Mouse (Mus musculus): ENCODE measurements around the gene Crybg3. TPM values are rescaled to one million over a fixed set of nuclear protein-coding genes. Genes with fewer than 3 reads are reported as not detected.

The Crybg3 gene
- 1 to 10 TPM; 4.1 to 6.8 TPM for total RNA-seq (2021)
- long read RNA-seq, experiment 1 = 0 reads
- long read RNA-seq, experiment 2, partial matches to known transcripts = 0 of 2 reads
- long read RNA-seq, experiment 2, other reads (novel, unspliced or antisense) = 2 of 2 reads

DNA sequence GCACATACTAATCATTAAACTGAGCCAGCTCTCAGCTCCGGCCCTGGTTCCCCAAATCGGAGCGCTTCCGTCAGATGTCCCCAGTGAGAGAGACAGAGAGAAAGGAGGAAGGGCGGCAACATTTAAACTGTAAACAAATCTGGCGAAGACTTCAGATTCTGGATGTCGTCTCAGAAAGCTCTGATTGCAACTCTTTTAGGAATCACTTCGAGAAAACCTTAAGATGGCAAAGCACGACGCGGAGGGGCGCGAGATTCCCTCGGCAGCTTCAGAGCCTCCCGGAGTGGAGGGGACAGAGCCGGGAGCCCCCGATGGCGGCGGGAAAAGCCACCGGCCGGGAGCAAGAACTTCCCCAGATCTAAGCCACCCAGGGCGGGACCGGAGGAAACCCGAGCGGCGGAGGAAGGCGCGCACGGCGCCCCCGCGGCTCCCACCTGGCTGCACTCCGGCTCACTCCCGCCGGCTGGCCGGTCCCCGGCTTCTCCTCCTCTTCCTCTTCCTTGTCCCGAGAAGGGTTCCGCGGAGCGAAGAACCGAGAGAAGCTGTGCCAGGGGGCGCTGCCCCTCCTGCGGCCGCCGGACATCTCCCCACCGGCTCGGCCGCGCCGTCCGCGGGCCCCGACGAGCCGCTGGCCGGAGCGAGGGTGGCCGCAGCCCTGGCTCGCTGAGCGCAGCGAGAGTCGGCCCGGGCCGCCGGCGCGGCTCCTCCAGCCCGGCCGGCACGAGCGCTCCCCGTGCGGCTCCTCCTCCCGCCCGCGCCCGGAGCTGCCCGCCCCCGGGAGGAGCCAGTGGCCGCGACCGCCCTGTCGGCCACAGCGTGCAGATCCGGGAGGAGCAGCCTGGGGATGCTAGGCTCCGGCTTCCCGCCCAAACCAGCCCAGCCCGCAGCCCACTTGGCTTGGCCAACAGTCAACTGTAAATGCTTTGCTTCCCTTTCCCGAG lies at the start of gene Crybg3:
Crybg3 (minus strand) TSS at position 669 of the 941 bp plus-strand sequence.
- peak; percentile 43 to 51 for DNase-seq (ENCODE audit: low spot score in 2 of 2)

DNA sequence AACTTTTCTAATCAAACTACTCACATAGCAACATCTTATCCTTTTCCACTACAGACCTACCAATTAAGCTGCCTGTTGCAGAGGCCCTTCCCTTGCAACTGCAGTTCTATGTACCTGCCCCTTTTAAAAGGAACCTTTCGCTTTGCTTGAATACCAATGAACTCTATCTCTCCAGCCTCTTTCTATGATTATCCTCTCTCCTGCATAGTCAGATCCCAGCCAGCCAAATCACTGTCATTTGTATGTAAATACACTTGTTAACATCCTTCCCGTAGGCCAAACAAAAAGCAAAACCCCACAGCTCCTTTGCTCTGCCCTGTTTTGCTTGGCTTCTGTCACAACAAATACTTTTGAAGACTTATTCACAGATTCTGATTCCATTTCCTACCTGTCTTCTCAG lies 43.0 kb upstream of the Crybg3 start:
- no peak for DNase-seq (ENCODE audit: low spot score in 2 of 2)

DNA sequence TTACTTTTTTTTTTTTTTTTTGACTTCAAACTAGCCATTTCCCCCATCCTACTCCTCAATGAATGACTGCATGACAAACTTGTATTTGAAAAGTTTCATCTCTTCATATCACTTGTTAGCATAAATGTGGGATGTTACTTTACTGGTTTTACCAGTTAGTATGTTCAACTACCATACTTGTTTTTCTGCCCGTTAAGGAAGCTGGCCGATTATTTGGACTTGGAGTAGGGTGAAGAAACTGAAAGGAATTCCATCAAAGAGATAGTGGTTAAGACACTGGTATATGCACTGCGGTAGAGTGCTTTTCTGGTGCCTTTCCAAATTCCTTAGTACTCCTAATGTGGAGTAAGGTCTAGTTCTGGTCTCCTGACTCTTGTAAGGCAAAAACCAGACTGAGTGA lies 39.2 kb upstream of the Crybg3 start:
- no peak for DNase-seq (ENCODE audit: low spot score in 2 of 2)

DNA sequence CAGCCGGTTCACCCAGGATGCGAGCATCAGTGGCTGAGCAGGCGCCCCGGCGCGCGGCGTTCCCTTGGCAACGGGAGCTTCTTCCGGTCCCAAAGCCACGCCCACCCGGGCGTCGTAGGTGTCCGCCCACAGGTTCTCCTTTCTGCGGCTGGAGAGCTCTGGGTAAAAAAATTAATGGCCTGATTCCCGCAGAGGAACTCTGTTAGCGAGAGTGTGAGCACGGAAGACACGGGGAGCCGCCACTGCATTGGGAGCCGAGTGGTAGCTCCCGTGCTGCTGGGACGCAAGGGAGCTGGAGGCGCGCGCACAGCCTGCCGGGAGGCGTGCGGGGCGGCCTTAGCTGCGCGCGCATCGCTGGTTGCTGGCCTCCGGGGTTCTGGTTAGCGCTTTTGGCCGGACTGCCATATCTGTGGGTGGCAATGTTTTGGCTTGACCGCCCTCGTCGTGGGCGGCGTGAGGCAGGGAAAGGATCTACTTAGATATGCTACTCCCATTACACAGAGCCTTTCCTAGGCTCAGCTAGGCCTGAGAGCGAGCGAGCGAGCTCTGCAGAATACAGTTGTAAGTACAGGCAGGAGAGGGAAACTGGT lies 38.4 kb upstream of the Crybg3 start, which contains the start of gene Arl6:
Arl6 (minus strand) TSS at position 290 of the 590 bp plus-strand sequence.
- peak; percentile 91 to 95 for DNase-seq (ENCODE audit: low spot score in 2 of 2)

DNA sequence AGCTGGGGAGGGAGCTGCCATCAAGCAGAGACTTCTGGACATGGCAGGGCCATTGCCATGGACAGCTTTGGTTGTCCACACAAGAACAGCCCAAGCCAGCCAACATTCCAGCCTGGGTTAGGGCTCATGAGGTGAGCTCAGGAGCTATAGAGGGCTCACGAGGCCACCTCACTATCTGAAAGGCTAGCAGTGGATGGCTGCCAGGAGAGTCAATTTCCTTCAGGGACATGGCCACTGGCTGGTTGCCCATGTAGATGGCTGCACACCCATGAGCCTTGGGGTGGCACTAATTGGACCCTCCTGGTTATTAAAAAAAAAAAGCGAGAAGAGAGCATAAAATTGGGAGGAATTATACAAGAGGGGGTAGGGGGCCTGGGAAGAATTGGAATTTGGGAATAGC lies 33.8 kb upstream of the Crybg3 start:
- DNase-seq (ENCODE audit: low spot score in 2 of 2) = no peak

DNA sequence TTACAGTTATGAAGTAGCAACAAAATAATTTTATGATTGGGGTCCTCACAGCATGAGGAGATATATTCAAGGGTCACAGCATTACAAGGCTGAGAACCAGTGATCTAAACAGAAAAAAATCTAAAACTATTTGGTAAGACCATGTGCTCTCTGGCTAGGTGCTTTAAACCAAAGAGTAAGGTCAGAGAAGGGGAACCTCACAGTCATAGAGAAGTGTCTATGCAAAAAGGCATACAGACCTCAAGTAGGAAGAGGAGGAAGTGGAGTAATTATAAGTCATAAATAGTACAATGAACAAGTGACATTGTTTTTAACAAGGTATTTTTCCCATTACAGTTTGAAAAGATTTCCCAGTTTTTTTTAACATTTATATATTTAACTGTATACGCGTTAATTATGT lies 20.8 kb upstream of the Crybg3 start:
- no peak for DNase-seq (ENCODE audit: low spot score in 2 of 2)

DNA sequence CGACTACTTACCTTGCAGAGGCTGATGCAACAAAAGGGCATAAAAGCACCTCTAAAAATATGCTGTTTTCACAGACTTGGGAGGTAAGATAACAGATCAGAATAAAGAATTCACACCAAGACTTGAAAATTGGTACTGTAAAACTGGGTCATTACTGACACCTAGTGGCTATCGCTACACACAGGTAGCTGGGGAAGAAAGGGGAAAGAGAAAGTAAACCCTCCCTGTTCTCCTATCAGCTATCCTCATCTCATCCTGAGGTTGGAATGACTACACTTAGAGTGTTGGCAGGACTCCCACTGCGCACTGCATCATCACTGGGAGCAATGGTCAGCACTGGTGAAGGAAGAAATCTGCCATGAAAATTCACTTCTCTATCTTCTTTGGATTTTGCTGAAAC lies 16.4 kb upstream of the Crybg3 start:
- DNase-seq (ENCODE audit: low spot score in 2 of 2) = peak in 1 of 2 experiments; percentile 50

DNA sequence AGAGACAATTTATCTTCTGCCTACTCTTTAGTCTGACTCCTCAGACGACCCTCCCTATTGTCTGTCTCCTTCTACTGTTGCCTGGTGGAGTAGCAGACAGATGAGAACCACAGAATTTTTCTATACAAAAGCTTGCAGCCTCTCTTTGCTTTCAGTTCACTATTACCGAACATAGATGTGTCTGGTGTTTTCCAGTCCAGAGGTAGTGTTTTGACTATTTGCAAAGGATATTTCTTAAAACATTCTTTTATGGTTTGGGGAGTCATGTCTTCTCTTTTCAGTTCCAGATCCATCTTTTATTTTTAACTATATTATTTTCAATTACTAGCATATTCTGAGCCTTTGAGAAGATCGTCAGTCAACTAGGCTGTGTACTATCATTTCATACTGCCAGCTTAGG lies 14.9 kb upstream of the Crybg3 start:
- no peak for DNase-seq (ENCODE audit: low spot score in 2 of 2)

DNA sequence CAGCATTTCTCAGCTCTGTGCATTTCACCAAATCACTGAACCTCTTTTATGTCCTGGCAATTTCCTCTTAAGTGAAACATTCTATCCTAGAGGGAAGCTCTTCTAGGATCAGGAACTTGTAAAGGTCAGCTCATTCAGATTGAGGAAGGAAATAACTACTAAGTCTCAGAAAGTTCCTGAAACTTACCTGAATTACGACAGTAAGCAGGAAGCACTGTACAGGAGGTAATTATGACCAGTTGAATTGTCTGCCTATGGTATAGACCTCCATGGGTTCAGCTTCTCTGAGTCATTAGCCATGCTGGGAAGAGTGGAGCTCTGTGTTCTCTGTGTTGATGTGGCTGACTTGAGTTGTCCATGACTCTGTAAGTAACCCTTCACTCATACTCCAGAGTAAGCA lies 10.0 kb upstream of the Crybg3 start:
- no peak for DNase-seq (ENCODE audit: low spot score in 2 of 2)

DNA sequence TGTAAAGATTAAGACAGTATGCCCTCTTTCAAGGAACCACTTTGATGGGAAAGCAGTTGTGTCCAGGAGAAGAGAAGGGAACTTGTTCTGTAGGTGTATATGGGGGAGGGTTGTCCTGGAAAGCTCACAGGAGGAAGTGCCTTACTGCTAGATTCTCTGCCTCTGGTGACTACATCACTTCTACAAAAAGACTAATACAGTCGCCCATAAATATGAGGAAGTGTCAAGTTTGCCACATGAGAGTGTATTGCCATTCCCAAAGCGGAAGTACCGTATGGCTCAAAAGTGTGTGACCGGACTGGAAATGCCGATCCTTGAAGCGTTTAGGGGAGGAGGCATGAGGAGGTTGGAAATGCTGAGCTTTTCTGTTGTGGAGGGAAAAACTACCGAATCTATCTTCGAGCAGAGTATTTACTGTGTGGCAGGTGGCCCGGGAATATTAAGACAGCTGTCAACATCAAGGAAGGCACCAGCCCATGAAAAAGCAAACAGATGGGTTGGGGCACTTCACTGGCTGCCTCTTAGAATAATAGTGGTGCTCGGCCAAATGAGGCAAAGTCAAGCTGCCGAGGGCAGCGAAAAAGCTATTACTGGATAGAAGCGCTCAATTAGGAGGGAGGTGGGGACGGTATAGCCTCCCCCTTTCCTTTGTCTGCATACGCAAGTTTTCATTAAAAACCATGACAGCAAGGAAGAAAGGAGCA lies 3.5 kb upstream of the Crybg3 start:
- DNase-seq (ENCODE audit: low spot score in 2 of 2) = no peak

DNA sequence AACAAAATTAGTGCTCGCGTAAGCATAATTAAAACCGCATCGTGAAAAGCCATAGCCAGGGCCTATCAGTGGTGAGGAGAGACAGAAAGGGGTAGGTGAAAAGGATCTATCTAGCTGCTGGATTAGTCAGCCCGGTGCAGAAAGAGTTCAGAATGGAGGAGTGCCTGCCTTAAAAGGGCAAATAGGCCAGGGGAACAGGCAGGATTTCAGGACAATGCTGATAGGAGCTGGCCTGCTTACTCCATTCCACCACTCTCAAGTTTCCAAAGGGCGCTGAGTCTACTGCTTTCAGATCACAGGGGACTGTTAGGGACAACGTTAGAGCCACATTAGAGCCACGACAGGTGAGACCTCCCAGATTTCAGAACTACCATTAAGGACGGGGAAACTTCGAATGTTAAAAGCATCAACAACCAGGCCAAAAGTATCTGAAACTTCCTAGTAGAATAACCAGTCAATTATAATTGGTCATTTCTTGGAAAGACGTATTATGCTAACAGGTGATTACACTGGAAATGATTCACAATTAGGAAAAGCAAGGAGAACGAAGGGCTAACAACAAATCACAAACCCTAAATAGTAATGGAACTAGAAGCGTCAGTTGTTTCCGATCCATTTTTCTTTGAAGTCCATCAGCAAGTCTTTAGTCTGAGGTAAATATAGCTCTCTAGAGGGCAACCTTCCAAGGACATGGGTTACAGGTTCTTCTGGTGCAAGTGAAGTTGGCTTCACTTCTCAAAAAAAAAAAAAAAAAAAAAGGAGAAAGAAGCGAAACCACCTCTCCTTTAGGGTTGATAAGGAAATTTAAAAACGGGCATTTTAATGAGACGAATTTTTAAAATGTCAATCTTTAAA lies 1.1 kb downstream of the Crybg3 start:
- DNase-seq (ENCODE audit: low spot score in 2 of 2) = no peak

DNA sequence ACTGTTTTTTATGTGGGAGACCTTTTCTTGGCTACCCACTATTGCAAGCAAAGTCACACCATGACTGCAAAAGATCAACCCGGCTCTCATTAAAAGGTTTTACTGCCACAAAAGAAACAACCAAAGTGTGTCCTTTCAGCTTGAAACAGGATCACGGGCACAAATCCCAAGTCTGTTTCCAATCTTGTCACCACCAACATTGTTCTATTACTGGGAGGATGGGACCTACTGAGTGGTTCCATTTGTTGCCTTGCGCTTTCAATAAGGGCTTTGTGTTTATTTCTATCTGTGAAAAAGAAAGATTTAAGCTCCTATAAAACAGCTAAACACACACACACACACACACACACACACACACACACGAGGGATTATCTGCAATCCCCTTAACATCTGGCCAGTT lies 1.8 kb downstream of the Crybg3 start:
- DNase-seq (ENCODE audit: low spot score in 2 of 2) = no peak

DNA sequence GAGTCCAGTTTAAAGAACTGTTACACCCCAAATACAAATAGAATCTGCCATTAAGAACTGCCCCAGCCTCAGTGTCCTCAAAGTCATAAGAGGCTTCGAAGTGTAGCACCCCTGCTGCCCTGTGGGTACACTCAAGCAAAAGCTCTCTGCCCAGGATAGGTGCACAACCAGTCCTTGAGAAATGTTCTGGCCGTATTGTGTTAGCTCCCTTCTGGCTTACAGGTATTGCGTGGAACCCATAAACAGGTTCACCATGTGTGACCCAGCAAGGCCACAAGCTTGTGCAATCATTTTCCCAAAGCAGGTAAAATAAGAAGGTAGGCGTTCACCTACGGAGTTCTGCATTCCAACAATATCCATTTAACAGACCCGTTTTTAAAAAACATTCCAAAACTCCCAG lies 3.5 kb downstream of the Crybg3 start:
- DNase-seq (ENCODE audit: low spot score in 2 of 2) = no peak

DNA sequence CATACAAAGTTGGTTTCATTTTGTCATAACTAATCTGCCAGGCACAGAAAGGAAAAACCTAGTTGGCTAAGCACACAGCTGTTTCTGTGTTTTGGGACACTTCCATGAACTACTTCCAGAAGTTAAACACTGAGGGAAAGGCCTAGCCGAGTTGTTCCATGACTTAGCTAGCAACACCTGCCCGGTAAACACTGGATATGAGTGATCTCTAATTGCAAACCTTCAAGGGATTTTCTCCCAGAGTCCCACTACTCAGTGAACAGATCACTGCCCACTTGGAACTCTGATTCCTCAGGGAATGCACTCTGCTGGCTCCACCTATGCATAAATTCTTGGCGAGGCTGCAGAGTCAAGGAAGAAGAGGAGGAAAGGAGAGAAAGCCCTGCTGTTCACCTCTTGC lies 6.1 kb downstream of the Crybg3 start:
- no peak for DNase-seq (ENCODE audit: low spot score in 2 of 2)

DNA sequence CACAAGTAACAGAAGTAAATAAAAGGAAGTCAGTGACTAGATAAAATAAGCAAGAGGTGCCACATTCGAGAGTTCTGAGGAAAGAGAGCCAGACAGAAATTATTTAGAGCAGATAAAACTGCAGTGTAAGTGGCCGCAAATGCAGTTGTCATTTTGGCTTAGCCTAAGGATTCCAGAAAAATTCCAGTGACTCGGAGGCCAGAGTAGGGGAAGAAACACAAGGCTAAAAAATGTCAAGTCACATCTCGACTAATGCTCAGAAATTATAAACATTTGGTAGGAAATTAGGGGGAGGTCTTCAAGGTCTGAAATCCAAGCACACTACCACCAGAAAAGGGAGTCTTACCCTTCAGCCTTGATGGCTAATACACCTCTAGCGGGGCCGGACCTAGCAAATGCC lies 10.0 kb downstream of the Crybg3 start:
- DNase-seq (ENCODE audit: low spot score in 2 of 2) = no peak

DNA sequence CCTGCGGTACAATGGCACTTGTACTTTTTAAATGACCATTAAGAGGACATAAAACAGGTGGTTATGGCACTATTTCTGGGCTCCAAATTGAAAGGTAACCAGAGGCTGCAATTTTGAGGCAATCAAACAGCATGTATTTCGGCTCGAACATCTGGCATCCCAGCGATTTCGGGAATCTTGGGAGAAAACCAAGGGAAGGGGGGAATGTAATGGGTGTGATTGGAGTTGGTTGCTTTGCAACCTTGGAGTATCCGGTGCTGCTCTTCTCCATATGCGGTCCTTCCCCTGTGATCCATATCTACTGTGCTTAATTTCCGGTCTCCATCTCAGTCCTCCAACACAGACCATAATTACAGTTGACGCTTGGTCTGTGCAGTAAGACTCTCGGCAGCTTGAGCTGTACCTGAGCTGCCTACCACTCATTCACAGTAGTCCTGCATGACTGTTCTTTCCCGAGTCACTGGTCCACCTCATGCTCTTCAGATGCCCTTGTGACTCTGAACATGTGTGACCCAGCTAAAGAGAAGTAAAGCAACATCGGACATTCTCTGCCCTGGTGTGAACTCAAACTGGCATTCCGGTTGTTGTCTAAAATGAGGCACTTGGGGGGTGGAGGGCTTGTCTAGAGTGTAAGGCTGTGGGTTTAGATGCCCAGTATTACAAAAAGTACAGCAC lies 12.3 kb downstream of the Crybg3 start:
- DNase-seq (ENCODE audit: low spot score in 2 of 2) = no peak

DNA sequence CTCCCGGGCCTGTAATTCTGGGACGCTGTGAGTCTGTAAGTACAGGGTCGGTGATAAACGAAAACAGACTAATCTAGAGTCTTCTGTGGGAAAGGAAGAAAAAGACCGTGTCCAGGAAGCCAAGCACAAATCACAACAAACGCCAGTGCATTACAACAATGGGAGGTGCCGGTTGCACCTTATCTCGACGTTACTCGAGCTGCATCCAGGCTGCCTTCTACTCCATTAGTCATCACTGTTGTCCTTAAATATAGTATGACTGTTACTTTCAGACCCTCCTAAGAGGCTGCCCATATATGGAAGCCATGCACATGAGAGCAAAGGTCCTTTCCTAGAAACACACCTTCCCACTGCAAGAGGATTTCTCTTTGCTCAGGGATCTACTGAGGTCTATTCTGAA lies 13.0 kb downstream of the Crybg3 start:
- no peak for DNase-seq (ENCODE audit: low spot score in 2 of 2)

DNA sequence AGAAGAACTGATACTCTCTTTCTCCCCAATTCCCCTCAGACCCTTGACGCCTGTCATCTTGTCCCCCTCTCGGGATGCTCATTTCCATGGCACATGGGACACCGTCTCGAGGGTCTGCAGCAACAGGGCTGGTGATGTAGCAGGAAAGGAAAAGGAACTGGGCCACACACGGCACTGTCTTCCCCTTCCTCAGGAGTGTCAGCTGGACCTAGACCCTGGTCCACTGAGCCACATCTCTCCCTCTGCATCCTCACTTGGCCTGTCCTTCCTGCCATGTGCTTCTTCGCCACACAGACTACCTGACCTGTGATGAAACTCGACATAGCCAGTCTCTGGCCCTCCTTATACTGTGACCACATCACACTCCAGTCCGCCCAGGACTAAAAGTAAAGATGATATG lies 13.9 kb downstream of the Crybg3 start:
- no peak for DNase-seq (ENCODE audit: low spot score in 2 of 2)

DNA sequence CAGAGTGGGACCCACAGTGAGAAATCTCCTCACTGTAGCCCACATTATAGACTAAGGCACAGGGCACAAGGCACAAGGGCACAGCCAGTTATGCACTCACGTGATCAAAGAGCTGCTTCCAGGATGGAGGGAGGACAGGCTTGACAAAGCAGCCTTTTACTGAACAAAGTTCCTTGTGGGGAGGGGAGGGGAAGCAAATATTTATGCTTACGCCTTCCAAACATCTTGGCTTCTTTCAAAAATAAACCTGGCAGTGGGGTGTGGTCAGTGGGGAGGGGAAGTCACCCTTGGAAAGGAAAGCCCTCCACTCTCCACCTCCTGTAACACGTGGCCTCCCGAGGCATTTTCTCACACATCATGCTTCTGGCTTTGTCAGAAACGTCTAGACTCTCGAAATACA lies 14.5 kb downstream of the Crybg3 start:
- DNase-seq (ENCODE audit: low spot score in 2 of 2) = no peak

DNA sequence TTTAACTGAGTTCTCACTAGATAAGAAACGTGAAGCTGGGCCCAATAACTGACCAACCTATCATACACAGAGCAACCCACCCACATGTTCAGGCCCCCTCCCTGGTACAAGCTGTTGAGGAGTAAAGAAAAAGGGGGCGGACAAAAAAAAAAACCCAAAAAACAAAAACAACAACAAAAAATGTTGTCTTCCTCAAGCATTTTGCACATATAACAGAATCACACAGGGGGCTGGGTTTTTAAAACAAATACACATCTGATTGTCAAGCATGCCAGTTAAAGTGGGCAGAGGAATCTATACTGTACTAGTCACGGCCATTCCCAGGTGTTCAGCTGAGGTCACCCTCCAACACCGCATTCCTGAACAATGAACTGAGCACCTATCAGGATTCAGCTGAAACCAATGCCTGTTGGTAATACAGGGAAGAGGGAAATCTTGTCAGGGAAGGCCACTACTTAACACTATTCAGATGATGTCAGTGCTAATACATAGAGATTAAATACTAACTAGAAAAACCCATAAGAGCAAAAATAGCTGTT lies 15.0 kb downstream of the Crybg3 start:
- no peak for DNase-seq (ENCODE audit: low spot score in 2 of 2)
